Mouse (Mus musculus) heart, adult 2 months (tissue): ENCODE results near the gene Cdh3.

ENCODE experiments used
- CTCF ChIP-seq: fragments of 200-600 bp; IDR thresholded peaks from 2 replicates; pipeline ENCODE4 v1.8.1; 2022; ENCODE audit warnings: antibody characterized with exemption, mild to moderate bottlenecking, moderate library complexity
- EP300 ChIP-seq: fragments of 200-500 bp; IDR thresholded peaks from 2 replicates; pipeline ENCODE4 v1.6.1; 2011; ENCODE audit warnings: low read depth, low read length, control low read depth; ENCODE audit not compliant: insufficient read depth
- POLR2A ChIP-seq: fragments of 200-500 bp; IDR thresholded peaks from 2 replicates; pipeline ENCODE4 v1.6.1; 2011; ENCODE audit warnings: mild to moderate bottlenecking, low read depth, low read length, control low read depth; ENCODE audit not compliant: insufficient read depth

DNA sequence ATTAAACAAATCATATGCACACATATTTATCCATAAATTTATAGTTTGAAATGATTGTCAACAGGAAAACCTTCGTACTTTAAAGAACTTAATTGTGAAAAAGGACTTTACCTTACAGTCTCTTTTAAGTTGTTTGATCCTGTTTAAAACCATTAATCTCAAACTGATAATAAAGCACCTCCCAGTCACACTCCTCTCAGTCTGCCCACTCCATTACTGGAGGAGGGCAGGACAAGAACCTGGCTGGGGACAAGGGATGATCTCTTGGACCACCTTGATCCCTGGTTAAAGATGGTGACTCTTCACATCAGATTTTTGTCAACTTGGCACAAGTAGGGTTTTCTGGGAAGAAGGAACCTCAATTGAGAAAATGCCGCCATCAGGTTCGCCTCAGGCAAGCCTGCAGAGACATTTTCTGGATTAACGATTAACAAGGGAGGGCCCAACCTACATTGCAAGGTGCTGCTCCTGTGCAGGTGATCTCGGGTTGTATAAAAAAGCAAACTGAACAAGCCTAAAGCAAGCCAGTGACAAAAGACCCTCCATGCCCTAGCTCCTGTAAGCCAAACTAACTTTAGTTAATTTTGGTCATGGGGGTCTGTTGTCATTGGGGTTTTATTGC lies 61.0 kb downstream of the Cdh3 start:
- TF ChIP-seq POLR2A (no peak), CTCF (no peak), EP300 (no peak)
